In the genomic region with DNA sequence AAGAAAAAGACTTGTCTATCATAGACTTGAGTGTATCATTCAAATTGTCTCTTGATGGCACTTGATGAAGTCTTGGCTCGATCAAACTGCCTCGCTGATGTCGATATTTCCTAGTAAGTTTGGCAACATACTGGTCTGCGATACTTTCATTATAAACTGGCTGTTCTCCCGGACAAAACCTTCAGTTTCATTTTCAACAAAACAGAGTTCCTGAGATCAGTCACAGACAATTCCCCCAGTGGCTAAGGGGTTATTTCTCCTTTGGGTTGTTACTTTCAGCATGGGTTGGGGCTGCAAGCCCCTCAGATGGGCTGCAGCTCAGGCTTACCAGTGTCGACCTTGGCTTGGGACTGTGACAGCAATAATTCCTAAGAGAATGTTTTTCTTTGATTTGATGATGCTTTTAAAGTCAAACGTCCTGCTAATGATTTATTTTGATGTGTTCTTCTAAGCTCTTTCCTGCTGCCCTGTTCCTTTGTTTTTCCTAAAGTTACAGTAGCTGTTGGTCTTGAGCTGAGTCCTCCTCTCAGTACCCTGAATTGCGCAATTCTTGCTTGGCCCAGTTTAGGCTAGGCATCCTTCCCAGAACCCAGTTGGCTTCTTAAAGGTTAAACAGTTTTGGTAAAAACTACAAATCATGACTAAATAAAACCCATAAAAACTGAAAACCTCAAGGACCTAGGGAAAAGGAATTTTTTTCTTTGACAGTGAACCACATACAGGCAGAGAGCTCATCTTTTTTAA, we compare ENCODE assay signal across 9 mouse cellular contexts.
DNase-seq lines count a peak whose midpoint lies in the region; ATAC-seq and TF ChIP-seq lines count a peak whose summit lies in the region.
"Had no signal": no experiment of that assay in that cellular context is flagged by ENCODE, and none has a peak within 500 bp of the region (broad histone marks: within the 10 kb centered on the region; RNA-seq: fewer than 3 reads in every experiment).

No protein-coding gene starts in this region.

- H3K4me3 ChIP-seq in stomach, postnatal 0 days (ENCODE audit: low read depth, low read length): peak overlapping the region; percentile 20
- H3K4me3 ChIP-seq: liver, embryonic 13.5 days had no signal

- H3K9me3 ChIP-seq in stomach, postnatal 0 days (ENCODE audit: control insufficient read depth, low read length): no peaks in the 10 kb centered on the region
- H3K9me3 ChIP-seq: liver, embryonic 13.5 days had no signal

- no peaks in the 10 kb centered on the region for H3K36me3 ChIP-seq in stomach, postnatal 0 days (ENCODE audit: control insufficient read depth, insufficient read depth, low read length)
- H3K36me3 ChIP-seq: liver, embryonic 13.5 days had no signal

- DNase-seq in thymus, postnatal 25 days: peak; percentile 5
- no peak for DNase-seq in thymus, postnatal 4 days
- DNase-seq in gastrocnemius, postnatal 14 days: peak; percentile 37
- peak; percentile 39 to 47 for DNase-seq in kidney, postnatal 25 days
- DNase-seq in stomach, postnatal 0 days (ENCODE audit: low spot score): no peak
- DNase-seq in embryo, embryonic 10 days (ENCODE audit: low spot score): no peak
- DNase-seq in cerebellum, postnatal 4 days (ENCODE audit: low spot score in 2 of 2): no peak
- no peak for DNase-seq in retina, postnatal 1 day
- DNase-seq: liver, embryonic 13.5 days had no signal

- no peak overlapping the region for H3K9ac ChIP-seq in stomach, postnatal 0 days (ENCODE audit: low read length)
- H3K9ac ChIP-seq: liver, embryonic 13.5 days had no signal

- intact Hi-C loops in gastrocnemius, postnatal 14 days (cut with DNase I; ENCODE audit: low total_unique reads): no loop called here

- H3K4me2 ChIP-seq in stomach, postnatal 0 days (replicated peaks; ENCODE audit: low read depth): peak overlapping the region; percentile 50
- H3K4me2 ChIP-seq: liver, embryonic 13.5 days had no signal

- H3K4me1 ChIP-seq in stomach, postnatal 0 days (replicated peaks; ENCODE audit: control insufficient read depth, insufficient read depth): 0 out of 2 replicates have a peak, but pooled peaks cover 2% of the 10 kb centered on the region
- H3K4me1 ChIP-seq: liver, embryonic 13.5 days had no signal

- no peaks in the 10 kb centered on the region for H3K27me3 ChIP-seq in stomach, postnatal 0 days (ENCODE audit: control insufficient read depth, insufficient read depth, low read length)
- H3K27me3 ChIP-seq: liver, embryonic 13.5 days had no signal

- WGBS in stomach, postnatal 0 days: 45% methylated on average over 8 of the region's 8 CpGs

- no peak for TF ChIP-seq EP300 in stomach, postnatal 0 days (optimal IDR thresholded peaks at IDR 0.05)

- no peak for TF ChIP-seq CTCF in stomach, postnatal 0 days (IDR thresholded peaks at IDR 0.05; ENCODE audit: low read depth)

- peak overlapping the region; percentile 75 for H3K27ac ChIP-seq in stomach, postnatal 0 days (replicated peaks)
- H3K27ac ChIP-seq: liver, embryonic 13.5 days had no signal

- ATAC-seq in stomach, postnatal 0 days (ENCODE audit: low FRiP score, low TSS enrichment): no peak

Comparison
In these comparisons a context has a peak if more than half of its experiments do, and no peak if none do; other contexts are left out.
1. DNase-seq: peak in thymus, postnatal 25 days (single experiment), gastrocnemius, postnatal 14 days (single experiment) and kidney, postnatal 25 days (2 of 2); none in thymus, postnatal 4 days (single experiment), stomach, postnatal 0 days (single experiment), embryo, embryonic 10 days (single experiment), cerebellum, postnatal 4 days (0 of 2) and retina, postnatal 1 day (single experiment).